Mouse (Mus musculus): Measurements from ENCODE around the gene Apoa2.

DNA sequence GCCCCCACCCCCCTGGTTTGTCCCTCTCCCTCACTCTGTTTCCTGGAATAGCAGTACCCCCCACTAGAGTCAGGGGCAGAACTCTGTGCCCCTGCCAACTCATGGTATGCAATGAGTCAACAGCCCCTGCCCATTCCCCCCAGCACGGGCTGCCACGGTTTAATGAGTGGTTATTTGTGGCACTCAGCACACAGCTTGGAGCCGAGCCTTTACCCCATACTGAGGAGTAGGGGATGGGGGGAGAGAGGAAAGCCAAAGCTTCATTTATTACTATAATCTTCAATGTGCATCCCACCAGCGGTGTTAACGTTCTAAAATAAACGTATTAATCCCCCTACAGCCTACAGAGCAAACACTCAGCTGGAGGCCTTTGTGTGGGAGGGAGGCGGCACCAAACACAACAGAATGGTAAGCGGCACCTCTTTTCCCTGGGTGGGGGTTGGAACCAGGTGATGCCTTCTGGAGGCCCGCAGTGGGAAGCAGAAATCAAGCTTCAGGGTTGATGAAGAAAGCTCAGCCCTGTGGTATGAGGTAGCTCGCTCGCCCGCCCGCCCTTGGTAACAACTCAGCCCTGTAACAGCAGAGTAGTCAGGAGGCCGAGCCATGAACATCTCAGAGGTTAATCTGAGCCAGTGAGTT, 35.3 kb upstream of the Apoa2 start:
- TF ChIP-seq POLR2A (IDR thresholded peaks at IDR 0.05; ENCODE audit: insufficient read depth, low read depth, low read length) (no peak), CTCF (IDR thresholded peaks at IDR 0.05; ENCODE audit: insufficient read depth, low read depth, low read length) (no peak)

Measured in olfactory bulb, adult 2 months (tissue).